Mouse (Mus musculus): ENCODE measurements at regions not wholly inside any gene's neighbourhood (a gene's known extent, or its start where the extent isn't known, plus 50 kb on each side); places are given as distances from the start of the nearest gene placed in this dataset.

- DNase-seq (ENCODE audit: low spot score in 2 of 2) = peak; percentile 17 to 60
Observed at GRCm38 (mm10) chr3:137100627-137101404, 240.1 kb upstream of the Emcn start.

- DNase-seq (ENCODE audit: low spot score in 2 of 2) = peak; percentile 29 to 72
Observed at GRCm38 (mm10) chr3:137105930-137106329, 234.9 kb upstream of the Emcn start.

GRCm38 (mm10) chr3:137108197-137108596 lies 232.7 kb upstream of the Emcn start:
- DNase-seq (ENCODE audit: low spot score in 2 of 2) = no peak

GRCm38 (mm10) chr3:137109786-137110185 lies 231.1 kb upstream of the Emcn start:
- peak; percentile 22 to 52 for DNase-seq (ENCODE audit: low spot score in 2 of 2)

- DNase-seq (ENCODE audit: low spot score in 2 of 2) = peak; percentile 79 to 93
Observed at GRCm38 (mm10) chr3:137110485-137110884, 230.4 kb upstream of the Emcn start.

GRCm38 (mm10) chr3:137129967-137130366 lies 210.9 kb upstream of the Emcn start:
- DNase-seq (ENCODE audit: low spot score in 2 of 2) = no peak

- no peak for DNase-seq (ENCODE audit: low spot score in 2 of 2)
Observed at GRCm38 (mm10) chr3:137142041-137142440, 198.8 kb upstream of the Emcn start.

GRCm38 (mm10) chr3:137146062-137146461 lies 194.8 kb upstream of the Emcn start:
- DNase-seq (ENCODE audit: low spot score in 2 of 2) = no peak

GRCm38 (mm10) chr3:137147405-137147804 lies 193.5 kb upstream of the Emcn start:
- DNase-seq (ENCODE audit: low spot score in 2 of 2) = no peak

GRCm38 (mm10) chr3:137150414-137151010 lies 190.4 kb upstream of the Emcn start:
- peak in 1 of 2 experiments; percentile 16 for DNase-seq (ENCODE audit: low spot score in 2 of 2)

GRCm38 (mm10) chr3:137151431-137151830 lies 189.4 kb upstream of the Emcn start:
- DNase-seq (ENCODE audit: low spot score in 2 of 2) = no peak

GRCm38 (mm10) chr3:137153234-137153633 lies 187.6 kb upstream of the Emcn start:
- DNase-seq (ENCODE audit: low spot score in 2 of 2) = no peak

GRCm38 (mm10) chr3:137154200-137155042 lies 186.4 kb upstream of the Emcn start:
- DNase-seq (ENCODE audit: low spot score in 2 of 2) = no peak

- no peak for DNase-seq (ENCODE audit: low spot score in 2 of 2)
Observed at GRCm38 (mm10) chr3:137155043-137155404, 185.8 kb upstream of the Emcn start.

GRCm38 (mm10) chr3:137156250-137156975 lies 184.5 kb upstream of the Emcn start:
- DNase-seq (ENCODE audit: low spot score in 2 of 2) = no peak

- DNase-seq (ENCODE audit: low spot score in 2 of 2) = no peak
Observed at GRCm38 (mm10) chr3:137189035-137189434, 151.8 kb upstream of the Emcn start.

GRCm38 (mm10) chr3:137190489-137190888 lies 150.4 kb upstream of the Emcn start:
- DNase-seq (ENCODE audit: low spot score in 2 of 2) = no peak

- no peak for DNase-seq (ENCODE audit: low spot score in 2 of 2)
Observed at GRCm38 (mm10) chr3:137191009-137191408, 149.9 kb upstream of the Emcn start.

- no peak for DNase-seq (ENCODE audit: low spot score in 2 of 2)
Observed at GRCm38 (mm10) chr3:137193873-137194272, 147.0 kb upstream of the Emcn start.

GRCm38 (mm10) chr3:137211667-137212066 lies 129.2 kb upstream of the Emcn start:
- peak in 1 of 2 experiments; percentile 64 for DNase-seq (ENCODE audit: low spot score in 2 of 2)

- DNase-seq (ENCODE audit: low spot score in 2 of 2) = no peak
Observed at GRCm38 (mm10) chr3:137216036-137216435, 124.8 kb upstream of the Emcn start.

All from layer of hippocampus, postnatal 14 days (tissue).